Mouse (Mus musculus) gastrocnemius, postnatal 10 days (tissue): ENCODE measurements at regions not wholly inside any gene's neighbourhood (a gene's known extent, or its start where the extent isn't known, plus 50 kb on each side); places are given as distances from the start of the nearest gene placed in this dataset.

Source experiments
- DNase-seq: peaks from one replicate; pipeline ENCODE4 v3.0.0; 2021; ENCODE audit warnings: mixed read lengths

GRCm38 (mm10) chr10:118765544-118766441 lies 104.2 kb downstream of the Dyrk2 start:
- no peak for DNase-seq

GRCm38 (mm10) chr10:118766826-118767225 lies 103.2 kb downstream of the Dyrk2 start:
- no peak for DNase-seq

DNA sequence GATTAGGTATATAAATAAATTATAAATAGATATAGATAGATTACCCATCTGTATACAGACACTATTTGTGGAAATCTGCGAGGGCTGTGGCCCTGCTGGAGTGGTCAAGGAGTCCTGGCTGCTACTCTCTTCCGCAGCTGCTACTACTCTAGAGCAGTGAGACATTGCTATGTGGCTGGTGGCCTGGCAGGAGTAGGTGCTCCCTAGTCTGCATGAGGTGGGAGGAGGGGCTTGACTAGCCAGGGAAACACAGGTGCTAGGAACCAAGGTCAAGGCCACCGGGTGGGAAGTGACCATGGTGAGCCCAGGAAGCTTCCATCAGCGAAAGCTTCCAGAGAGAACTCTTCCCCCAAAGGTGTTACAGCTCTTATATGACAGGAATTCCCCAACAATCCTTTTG lies 100.3 kb downstream of the Dyrk2 start:
- DNase-seq = no peak

GRCm38 (mm10) chr10:118778656-118779055 lies 91.4 kb downstream of the Dyrk2 start:
- no peak for DNase-seq

GRCm38 (mm10) chr10:118780831-118781569 lies 89.0 kb downstream of the Dyrk2 start:
- DNase-seq = no peak

- DNase-seq = no peak
Measured at GRCm38 (mm10) chr10:118781811-118782232, 88.2 kb downstream of the Dyrk2 start.

- no peak for DNase-seq
Measured at GRCm38 (mm10) chr10:118782646-118783045, 87.4 kb downstream of the Dyrk2 start.

DNA sequence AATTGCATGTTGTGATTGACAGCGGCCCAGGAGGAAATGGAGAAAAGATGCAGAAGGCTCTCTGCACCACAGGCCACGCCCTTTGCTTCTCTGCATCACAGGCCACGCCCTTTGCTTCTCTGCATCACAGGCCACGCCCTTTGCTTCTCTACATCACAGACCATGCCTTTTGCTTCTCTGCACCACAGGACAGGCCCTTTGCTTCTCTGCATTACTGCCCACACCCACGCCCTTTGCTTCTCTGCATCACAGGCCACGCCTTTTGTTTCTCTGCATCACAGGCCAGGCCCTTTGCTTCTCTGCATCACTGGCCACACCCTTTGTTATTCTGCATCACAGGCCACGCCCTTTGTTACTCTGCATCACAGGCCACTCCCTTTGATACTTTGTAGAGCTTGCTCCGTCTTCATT lies 82.7 kb downstream of the Dyrk2 start:
- DNase-seq = no peak

DNA sequence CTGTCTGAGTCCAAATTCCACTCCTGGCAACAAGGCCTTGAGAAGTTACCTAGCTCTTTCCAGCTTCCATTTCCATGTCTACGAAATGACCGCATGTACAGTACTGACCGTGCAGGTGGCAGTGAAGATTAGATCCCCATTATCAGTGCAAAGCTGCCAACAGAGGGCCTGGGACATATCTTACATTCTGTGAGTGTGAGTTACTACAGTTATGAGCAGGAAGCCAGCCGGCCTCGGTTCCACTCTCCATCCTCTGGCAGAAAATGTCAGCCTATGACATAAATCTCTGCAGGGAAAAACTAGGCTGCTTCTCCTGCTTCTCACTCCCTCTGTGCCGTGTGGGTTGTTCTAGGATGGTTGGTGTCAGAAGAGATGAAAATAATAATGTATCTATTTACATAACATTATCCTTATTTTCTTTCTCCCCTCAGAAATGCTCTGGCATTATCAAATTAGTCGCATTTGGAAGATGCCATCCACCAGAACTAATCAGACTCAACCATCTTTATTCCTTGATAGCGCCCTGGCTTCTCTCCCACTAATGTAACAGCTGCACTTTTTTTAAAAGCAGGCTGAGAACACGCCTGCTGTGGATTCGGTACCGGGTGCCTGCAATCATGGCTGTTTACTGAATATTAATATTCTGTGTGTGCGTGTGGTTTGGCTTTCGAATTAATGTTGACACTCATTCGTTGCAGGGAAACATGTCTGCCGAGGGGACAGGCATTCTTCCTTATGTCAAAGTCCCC lies 77.5 kb downstream of the Dyrk2 start:
- DNase-seq = no peak

GRCm38 (mm10) chr10:118793794-118794193 lies 76.2 kb downstream of the Dyrk2 start:
- no peak for DNase-seq

DNA sequence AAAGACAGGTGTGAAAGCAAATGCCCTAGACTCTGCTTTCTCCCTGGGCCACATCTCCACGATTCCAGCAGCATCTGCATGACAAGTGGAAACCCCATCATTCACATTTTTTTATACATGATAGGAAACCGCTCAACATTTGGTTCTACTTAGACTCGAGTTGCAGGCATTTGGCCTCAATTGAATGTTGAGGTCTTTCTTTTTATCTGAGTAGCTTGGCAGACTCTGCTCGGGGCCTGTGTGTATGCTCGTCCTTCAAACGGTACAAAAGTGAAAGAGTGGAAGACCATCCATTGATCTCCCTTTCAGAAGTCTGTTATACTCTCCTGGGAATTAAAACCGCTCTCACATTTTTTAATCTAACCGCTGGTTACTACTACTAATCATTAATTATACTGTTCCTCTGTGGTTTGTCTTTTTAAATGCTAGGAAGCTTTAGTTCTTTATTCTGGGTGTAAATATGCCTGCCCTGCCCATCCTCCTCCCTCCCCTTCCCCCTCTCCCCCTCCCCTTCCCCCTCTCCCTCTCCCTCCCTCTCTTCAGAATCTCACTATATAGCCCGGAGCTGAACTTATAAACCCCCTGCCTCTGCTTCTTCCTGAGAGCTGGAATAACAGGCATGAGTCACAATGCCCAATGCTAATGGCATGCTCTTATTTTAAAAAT lies 75.5 kb downstream of the Dyrk2 start:
- DNase-seq = no peak

- no peak for DNase-seq
Measured at GRCm38 (mm10) chr10:118795061-118795407, 75.0 kb downstream of the Dyrk2 start.

GRCm38 (mm10) chr10:118796512-118796911 lies 73.5 kb downstream of the Dyrk2 start:
- DNase-seq = no peak

DNA sequence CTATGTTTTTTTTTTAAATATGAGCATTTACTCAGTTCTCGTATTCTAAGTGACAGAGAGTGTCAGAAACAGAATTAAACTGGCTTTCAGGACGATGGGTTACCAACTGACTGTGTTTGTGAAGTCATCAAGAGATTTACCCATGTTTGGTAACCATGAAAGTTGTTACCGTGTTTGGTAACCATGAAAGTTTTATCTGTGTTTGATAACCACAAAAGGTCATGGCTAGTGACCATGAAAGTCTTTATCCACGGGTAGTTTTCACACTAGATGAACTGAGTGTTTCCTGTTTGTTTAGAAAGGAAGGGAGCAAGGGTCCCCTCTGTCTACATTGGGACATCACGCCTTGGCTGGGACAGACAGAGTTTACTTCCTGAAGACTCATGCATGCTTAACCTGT lies 72.8 kb downstream of the Dyrk2 start:
- DNase-seq = no peak

DNA sequence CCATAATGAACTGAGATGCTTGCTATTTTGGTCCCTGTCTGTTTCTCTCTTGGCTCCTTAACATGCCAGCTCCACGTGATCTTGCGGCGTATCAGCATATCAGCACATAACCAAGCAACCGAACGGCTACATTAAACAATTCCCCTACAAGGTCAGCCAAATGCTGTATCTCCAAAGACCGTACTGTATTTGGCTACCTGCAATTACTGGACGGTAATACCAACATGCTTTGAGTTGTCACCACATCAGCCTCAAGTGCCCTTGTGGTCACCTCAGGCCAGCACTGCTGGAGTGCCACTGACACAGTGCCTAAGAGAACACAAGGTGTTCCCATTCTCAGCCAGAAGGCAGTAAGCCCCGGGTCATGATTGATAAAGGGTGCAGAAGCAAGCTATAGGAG lies 70.2 kb downstream of the Dyrk2 start:
- DNase-seq = no peak

GRCm38 (mm10) chr10:118803922-118804557 lies 66.0 kb downstream of the Dyrk2 start:
- no peak for DNase-seq

DNA sequence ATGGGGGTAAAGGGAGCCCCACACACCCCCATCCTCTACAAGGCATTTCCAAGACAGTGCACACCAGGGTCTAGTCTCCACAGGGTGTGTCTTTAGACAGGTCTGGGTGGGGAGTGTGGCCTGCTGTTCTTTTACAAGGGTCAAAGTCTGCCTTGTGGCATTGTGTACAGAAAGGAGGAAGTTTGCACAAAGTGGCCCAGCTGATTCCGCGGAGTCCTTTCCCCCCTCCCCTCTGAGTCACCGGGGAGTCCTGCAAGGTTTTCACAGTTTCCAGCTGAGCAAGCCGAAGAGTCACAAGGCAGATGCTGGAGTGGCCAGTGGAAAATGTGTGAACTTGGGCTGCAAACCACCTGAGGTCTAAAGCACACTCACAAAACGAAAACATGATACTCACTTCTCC lies 65.4 kb downstream of the Dyrk2 start:
- no peak for DNase-seq
